Mouse (Mus musculus): ENCODE results near the gene Epdr1.

GRCm38 (mm10) chr13:19604916-19605315 is 14.8 kb downstream of the Epdr1 start:
- TF ChIP-seq CTCF (IDR thresholded peaks at IDR 0.05; ENCODE audit: low read depth) (no peak), EP300 (IDR thresholded peaks at IDR 0.05; ENCODE audit: low read depth) (no peak)

All from liver, postnatal 0 days (tissue).